Mouse (Mus musculus): ENCODE data around the gene Macrod2.

- TF ChIP-seq CTCF (IDR thresholded peaks at IDR 0.05; ENCODE audit: low read depth, low read length), result no peak
- TF ChIP-seq POLR2A (IDR thresholded peaks at IDR 0.05; ENCODE audit: extremely low read depth, insufficient read depth, low read length), result no peak
Observed at GRCm38 (mm10) chr2:140912931-140913330, 517.8 kb downstream of the Macrod2 start.
